Mouse (Mus musculus) intestine, embryonic 16.5 days (tissue): Measurements from ENCODE around the gene Gm28043. TPM values are rescaled to one million over a fixed set of nuclear protein-coding genes. Genes with fewer than 3 reads are reported as not detected.

Experiments used
- ATAC-seq: fragments of 200-750 bp; cut with Nextera tagmentation; 2 replicates; pipeline ENCODE4 v1.8.0; 2017; ENCODE audit warnings: moderate TSS enrichment, moderate library complexity
- H3K27ac ChIP-seq: fragments of 300-500 bp; sonication (generic); 2 replicates; pipeline ENCODE4 v1.5.1; 2014; ENCODE audit warnings: mild to moderate bottlenecking, low read length
- H3K27me3 ChIP-seq: fragments of 300-500 bp; sonication (generic); replicated peaks from 2 replicates; pipeline ENCODE4 v1.6.1; 2014; ENCODE audit warnings: low read length, control low read depth, mixed read lengths; ENCODE audit not compliant: control insufficient read depth, insufficient read depth
- H3K36me3 ChIP-seq: fragments of 300-500 bp; sonication (generic); 2 replicates; pipeline ENCODE4 v1.6.1; 2014; ENCODE audit warnings: low read length, control low read depth; ENCODE audit not compliant: control insufficient read depth, insufficient read depth
- H3K4me1 ChIP-seq: fragments of 300-500 bp; sonication (generic); 2 replicates; pipeline ENCODE4 v1.6.1; 2014; ENCODE audit warnings: low read length, control low read depth, mixed read lengths; ENCODE audit not compliant: control insufficient read depth, insufficient read depth
- H3K4me2 ChIP-seq: fragments of 300-500 bp; sonication (generic); 2 replicates; pipeline ENCODE4 v1.6.1; 2014; ENCODE audit warnings: low read depth, low read length, control low read depth
- H3K4me3 ChIP-seq: fragments of 300-500 bp; sonication (generic); 2 replicates; pipeline ENCODE4 v1.5.1; 2014; ENCODE audit warnings: mild to moderate bottlenecking, low read length
- H3K9ac ChIP-seq: fragments of 300-500 bp; sonication (generic); 2 replicates; pipeline ENCODE4 v1.6.1; 2014; ENCODE audit warnings: low read depth, low read length
- H3K9me3 ChIP-seq: fragments of 300-500 bp; sonication (generic); 2 replicates; pipeline ENCODE4 v1.6.1; 2016; ENCODE audit warnings: low read length, control low read depth; ENCODE audit not compliant: control insufficient read depth
- WGBS: fragments of 180-500 bp; shearing (Covaris S2); extraction: QIAGEN DNeasy Blood & Tissue Kit; methylation state at CpG from one replicate; pipeline ENCODE4 v1.1.7; 2014; 5-methylcytosine and 5-hydroxymethylcytosine counted together
- polyA plus RNA-seq: library from polyadenylated mRNA; unstranded; fragments of >200 nt; fragmentation: Nextera tagmentation; extraction: Ambion mirVana; gene quantifications from 2 replicates; pipeline ENCODE4 v1.2.1, GENCODE M21; 2015

The Gm28043 gene
- polyA plus RNA-seq = 1.3 and 2.0 TPM in 2 replicates

DNA sequence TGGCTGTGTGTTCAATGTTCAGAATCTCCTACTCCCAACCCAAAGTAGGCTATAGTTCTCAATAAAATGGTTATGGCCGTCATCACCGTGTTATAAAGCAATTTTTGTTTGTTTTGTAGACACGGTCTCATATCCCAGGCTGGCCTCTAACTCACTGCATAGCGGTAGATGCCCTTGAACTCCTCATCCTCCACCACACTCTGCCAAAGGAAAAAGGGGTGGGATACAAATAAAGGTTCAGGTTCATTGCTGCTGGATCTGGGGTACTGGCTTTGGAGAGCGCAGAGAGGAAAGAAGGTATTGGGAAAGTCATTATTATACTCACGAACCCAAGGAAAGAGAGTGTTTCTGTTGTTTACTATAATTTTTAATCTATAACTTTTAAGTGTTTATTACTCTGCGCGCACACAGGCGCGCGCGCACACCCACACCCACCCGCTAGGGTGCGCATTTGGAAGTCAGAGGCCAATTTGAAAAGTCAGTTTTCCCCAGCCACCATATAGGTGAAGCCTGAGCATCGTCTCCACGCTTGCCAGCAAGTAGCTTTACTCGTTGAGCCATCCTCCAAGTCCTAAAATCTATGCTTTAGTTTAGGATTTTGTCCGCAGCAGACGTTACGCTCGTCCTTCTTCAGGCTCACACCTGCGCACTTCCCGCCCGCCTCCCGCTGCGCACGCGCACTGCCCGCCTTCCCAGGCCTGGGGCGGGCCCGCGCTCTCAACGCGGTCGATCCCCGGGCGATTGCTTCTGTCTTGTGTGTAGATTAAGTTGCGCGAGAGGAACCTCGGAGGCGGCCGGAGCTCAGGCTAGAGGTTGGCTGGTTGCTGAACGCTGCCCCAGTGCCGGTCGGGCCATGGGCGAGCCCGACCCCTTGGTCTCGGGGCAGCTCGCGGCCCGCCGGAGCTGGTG is at the start of gene Gm28043, which contains the start of gene Rnf8:
Gene Gm28043 (plus strand): TSS at position 762 of the 909 bp plus-strand sequence.
Gene Rnf8 (plus strand): TSS at position 676 of the 909 bp plus-strand sequence.
- WGBS = 1% methylated on average over 52 of the region's 52 CpGs
- ATAC-seq = peak; percentile 95
- Histone ChIP-seq H3K27me3 (no peaks in the 10 kb centered on the region), H3K4me1 (peaks cover 16% of the 10 kb centered on the region), H3K27ac (peak within 1 kb of the TSS; percentile 97), H3K4me2 (peak within 1 kb of the TSS; percentile 89), H3K36me3 (no peaks in the 10 kb centered on the region), H3K4me3 (peak within 1 kb of the TSS; percentile 91), H3K9ac (peak within 1 kb of the TSS; percentile 99), H3K9me3 (no peaks in the 10 kb centered on the region)

GRCm38 (mm10) chr17:29565521-29565920 is 49.2 kb upstream of the Gm28043 start:
- no peaks in the 10 kb centered on the region for H3K4me1 ChIP-seq
- WGBS = 96% methylated on average over 5 of the region's 5 CpGs
- H3K4me2 ChIP-seq = no peak overlapping the region
- no peak overlapping the region for H3K9ac ChIP-seq
- H3K4me3 ChIP-seq = no peak overlapping the region
- peaks cover 20% of the 10 kb centered on the region for H3K36me3 ChIP-seq
- H3K27ac ChIP-seq = no peak overlapping the region
- H3K27me3 ChIP-seq = no peaks in the 10 kb centered on the region
- H3K9me3 ChIP-seq = 0 out of 2 replicates have a peak, but pooled peaks cover 4% of the 10 kb centered on the region
- ATAC-seq = no peak

- H3K27ac ChIP-seq = no peak overlapping the region
- no peak overlapping the region for H3K9ac ChIP-seq
- H3K4me1 ChIP-seq = no peaks in the 10 kb centered on the region
- no peak overlapping the region for H3K4me2 ChIP-seq
- no peaks in the 10 kb centered on the region for H3K27me3 ChIP-seq
- H3K9me3 ChIP-seq = 0 out of 2 replicates have a peak, but pooled peaks cover 4% of the 10 kb centered on the region
- H3K4me3 ChIP-seq = no peak overlapping the region
- H3K36me3 ChIP-seq = peaks cover 28% of the 10 kb centered on the region
- WGBS = 89% methylated on average over 15 of the region's 15 CpGs
- no peak for ATAC-seq
Measured at GRCm38 (mm10) chr17:29568435-29568834, 46.2 kb upstream of the Gm28043 start.

GRCm38 (mm10) chr17:29569831-29570230 is 44.8 kb upstream of the Gm28043 start:
- H3K4me2 ChIP-seq = no peak overlapping the region
- no peak overlapping the region for H3K27ac ChIP-seq
- H3K9me3 ChIP-seq = 0 out of 2 replicates have a peak, but pooled peaks cover 4% of the 10 kb centered on the region
- no peak for ATAC-seq
- no peak overlapping the region for H3K4me3 ChIP-seq
- no peak overlapping the region for H3K9ac ChIP-seq
- WGBS = 86% methylated on average over 6 of the region's 6 CpGs
- no peaks in the 10 kb centered on the region for H3K27me3 ChIP-seq
- no peaks in the 10 kb centered on the region for H3K4me1 ChIP-seq
- peaks cover 26% of the 10 kb centered on the region for H3K36me3 ChIP-seq

DNA sequence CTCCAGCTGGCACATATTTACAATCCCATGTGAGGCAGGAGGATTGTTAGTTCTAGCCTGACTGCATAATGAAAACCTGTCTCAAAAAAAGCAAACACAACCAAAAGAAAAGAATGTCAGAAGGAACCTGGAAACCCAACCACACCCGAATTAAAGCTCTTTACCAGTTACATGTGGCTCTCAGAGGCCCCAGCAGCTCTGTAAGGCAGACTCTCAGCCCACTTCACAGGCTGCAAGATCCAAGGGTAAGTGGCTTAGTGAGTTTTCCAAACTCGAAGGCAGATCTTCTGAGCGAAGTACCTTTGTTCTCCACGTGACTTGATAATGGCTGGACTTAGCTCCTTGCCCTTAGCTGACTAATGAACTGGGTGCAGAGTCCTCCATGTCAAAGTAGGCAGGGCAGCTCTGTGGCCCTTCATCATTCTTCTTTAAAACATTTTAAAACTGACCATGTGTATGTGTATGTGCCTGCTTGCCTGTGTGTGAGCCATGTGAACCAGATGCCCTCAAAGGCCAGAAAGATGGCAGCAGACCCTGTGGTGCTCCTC is 35.0 kb upstream of the Gm28043 start:
- no peaks in the 10 kb centered on the region for H3K36me3 ChIP-seq
- H3K27me3 ChIP-seq = no peaks in the 10 kb centered on the region

DNA sequence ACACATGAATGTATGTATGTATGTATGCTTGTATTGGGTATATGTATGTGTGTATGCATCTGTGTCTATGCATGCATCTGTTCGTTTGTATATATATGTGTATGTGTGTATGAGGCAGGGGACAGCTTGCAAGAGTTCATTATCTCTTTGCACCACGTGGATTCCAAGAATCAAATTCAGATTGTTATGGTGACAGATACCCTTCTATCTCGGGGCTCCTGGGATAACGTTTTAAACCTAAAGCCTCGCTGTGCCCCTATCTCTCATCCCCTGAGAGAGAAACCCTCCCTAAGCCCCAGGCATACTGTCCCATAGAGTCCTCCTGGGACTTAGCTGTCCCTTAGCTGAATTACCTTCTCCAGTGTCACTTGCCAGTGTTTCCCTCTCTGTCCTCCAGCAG is 31.1 kb upstream of the Gm28043 start:
- Histone ChIP-seq H3K27ac (no peak overlapping the region), H3K4me3 (no peak overlapping the region), H3K27me3 (no peaks in the 10 kb centered on the region), H3K4me1 (peaks cover 7% of the 10 kb centered on the region; the same call in 1 of the 2 replicates), H3K9me3 (no peaks in the 10 kb centered on the region), H3K36me3 (no peaks in the 10 kb centered on the region), H3K9ac (no peak overlapping the region), H3K4me2 (no peak overlapping the region)
- no peak for ATAC-seq
- WGBS = 89% methylated on average over 5 of the region's 5 CpGs

More for the DNA sequence above, 35.0 kb upstream of the Gm28043 start:
- Histone ChIP-seq H3K9ac (no peak overlapping the region), H3K27ac (peak overlapping the region; percentile 85), H3K4me3 (no peak overlapping the region), H3K9me3 (no peaks in the 10 kb centered on the region), H3K4me1 (peaks cover 7% of the 10 kb centered on the region; the same call in 1 of the 2 replicates), H3K4me2 (0 out of 2 replicates have a peak overlapping the region, but pooled peaks have one; percentile 17)
- peak; percentile 93 for ATAC-seq
- 74% methylated on average over 4 of the region's 4 CpGs for WGBS

- Histone ChIP-seq H3K4me1 (peaks cover 7% of the 10 kb centered on the region; the same call in 1 of the 2 replicates), H3K27ac (no peak overlapping the region), H3K9ac (no peak overlapping the region), H3K9me3 (no peaks in the 10 kb centered on the region), H3K4me2 (no peak overlapping the region), H3K4me3 (no peak overlapping the region), H3K36me3 (no peaks in the 10 kb centered on the region), H3K27me3 (no peaks in the 10 kb centered on the region)
- no peak for ATAC-seq
- 68% methylated on average over 5 of the region's 5 CpGs for WGBS
Measured at GRCm38 (mm10) chr17:29584306-29584705, 30.4 kb upstream of the Gm28043 start.

GRCm38 (mm10) chr17:29584737-29585136 is 29.9 kb upstream of the Gm28043 start:
- 78% methylated on average over 3 of the region's 3 CpGs for WGBS
- no peaks in the 10 kb centered on the region for H3K36me3 ChIP-seq
- no peak overlapping the region for H3K9ac ChIP-seq
- peaks cover 6% of the 10 kb centered on the region; the same call in 1 of the 2 replicates for H3K4me1 ChIP-seq
- H3K9me3 ChIP-seq = no peaks in the 10 kb centered on the region
- H3K27me3 ChIP-seq = no peaks in the 10 kb centered on the region
- H3K4me2 ChIP-seq = no peak overlapping the region
- no peak overlapping the region for H3K4me3 ChIP-seq
- no peak for ATAC-seq
- no peak overlapping the region for H3K27ac ChIP-seq

GRCm38 (mm10) chr17:29585446-29585845 is 29.2 kb upstream of the Gm28043 start:
- 84% methylated on average over 6 of the region's 6 CpGs for WGBS
- Histone ChIP-seq H3K4me2 (no peak overlapping the region), H3K27me3 (no peaks in the 10 kb centered on the region), H3K9me3 (no peaks in the 10 kb centered on the region), H3K9ac (no peak overlapping the region), H3K27ac (no peak overlapping the region), H3K4me3 (no peak overlapping the region), H3K36me3 (no peaks in the 10 kb centered on the region), H3K4me1 (peaks cover 6% of the 10 kb centered on the region; the same call in 1 of the 2 replicates)
- no peak for ATAC-seq
